Mouse (Mus musculus): ENCODE measurements around the gene Dad1. TPM values are rescaled to one million over a fixed set of nuclear protein-coding genes. Genes with fewer than 3 reads are reported as not detected.

Gene Dad1
- total and polyA plus RNA-seq, 3 experiments, result 186 to 320 TPM; not detected in 1

GRCm38 (mm10) chr14:54205904-54206303, 48.0 kb downstream of the Dad1 start:
- no peak for DNase-seq (ENCODE audit: low read depth, low spot score)
- H3K27me3 ChIP-seq (ENCODE audit: control insufficient read depth in 1 of 2, insufficient read depth in 2 of 2, low read length in 2 of 2), result no peaks in the 10 kb centered on the region
- no peaks in the 10 kb centered on the region for H3K79me2 ChIP-seq (ENCODE audit: control insufficient read depth, insufficient read depth, low read length, poor library complexity)
- H3K27ac ChIP-seq (ENCODE audit: control insufficient read depth, low read depth, low read length), result no peak overlapping the region
- H3K36me3 ChIP-seq (ENCODE audit: control insufficient read depth in 1 of 2, insufficient read depth in 2 of 2, low read length in 2 of 2), result peaks cover 0 to 14% of the 10 kb centered on the region in 2 experiments; a peak in 2 of 4 replicates
- H3K4me1 ChIP-seq (ENCODE audit: control insufficient read depth in 1 of 2, insufficient read depth in 2 of 2, low read length in 2 of 2), result peaks cover 13 to 17% of the 10 kb centered on the region in 2 experiments
- no peak overlapping the region for H3K9ac ChIP-seq (ENCODE audit: control insufficient read depth, low read depth, low read length, poor library complexity, severe bottlenecking)
- H3K9me3 ChIP-seq (replicated peaks; ENCODE audit: insufficient read depth, low read length), result no peaks in the 10 kb centered on the region
- no peak overlapping the region for H3K4me3 ChIP-seq (ENCODE audit: control insufficient read depth in 1 of 2, insufficient read depth in 1 of 2, low read depth in 2 of 2, low read length in 2 of 2)
- TF ChIP-seq CTCF (IDR thresholded peaks at IDR 0.05 in 2 of 3, conservative IDR thresholded peaks at IDR 0.05 in 1 of 3; ENCODE audit: control insufficient read depth in 1 of 3, insufficient read depth in 1 of 3, low read depth in 2 of 3, low read length in 3 of 3, poor library complexity in 1 of 3, severe bottlenecking in 1 of 3) (no peak), MYC (IDR thresholded peaks at IDR 0.05; ENCODE audit: low read depth, low read length) (no peak), ZMIZ1 (IDR thresholded peaks at IDR 0.05; ENCODE audit: low read depth, low read length) (no peak), JUND (IDR thresholded peaks at IDR 0.05; ENCODE audit: low read depth, low read length) (no peak), UBTF (IDR thresholded peaks at IDR 0.05; ENCODE audit: borderline replicate concordance, insufficient read depth, low read depth, low read length) (no peak), ZC3H11A (IDR thresholded peaks at IDR 0.05; ENCODE audit: low read depth, low read length) (no peak), SMC3 (IDR thresholded peaks at IDR 0.05; ENCODE audit: low read depth, low read length) (no peak), RCOR1 (IDR thresholded peaks at IDR 0.05; ENCODE audit: low read depth, low read length) (no peak), TCF12 (IDR thresholded peaks at IDR 0.05; ENCODE audit: low read depth, low read length) (no peak), POLR2A (IDR thresholded peaks at IDR 0.05; ENCODE audit: control insufficient read depth in 1 of 2, insufficient read depth in 1 of 2, low read depth in 1 of 2, low read length in 2 of 2, poor library complexity in 1 of 2) (no peak), MEF2A (IDR thresholded peaks at IDR 0.05; ENCODE audit: extremely low read depth, insufficient replicate concordance, low read depth, low read length, poor library complexity, severe bottlenecking) (no peak), ZKSCAN1 (IDR thresholded peaks at IDR 0.05; ENCODE audit: low read depth, low read length) (no peak)

- no peaks in the 10 kb centered on the region for H3K27me3 ChIP-seq (ENCODE audit: control insufficient read depth in 1 of 2, insufficient read depth in 2 of 2, low read length in 2 of 2)
- DNase-seq (ENCODE audit: low read depth, low spot score), result no peak
- no peaks in the 10 kb centered on the region for H3K9me3 ChIP-seq (replicated peaks; ENCODE audit: insufficient read depth, low read length)
- peak overlapping the region in 1 of 2 experiments; percentile 39; a peak in 1 of 4 replicates for H3K4me3 ChIP-seq (ENCODE audit: control insufficient read depth in 1 of 2, insufficient read depth in 1 of 2, low read depth in 2 of 2, low read length in 2 of 2)
- H3K27ac ChIP-seq (ENCODE audit: control insufficient read depth, low read depth, low read length), result peak overlapping the region; percentile 37
- peaks cover 13 to 17% of the 10 kb centered on the region in 2 experiments for H3K4me1 ChIP-seq (ENCODE audit: control insufficient read depth in 1 of 2, insufficient read depth in 2 of 2, low read length in 2 of 2)
- no peak for TF ChIP-seq TBP (IDR thresholded peaks at IDR 0.05; ENCODE audit: low read depth, low read length)
- no peaks in the 10 kb centered on the region for H3K79me2 ChIP-seq (ENCODE audit: control insufficient read depth, insufficient read depth, low read length, poor library complexity)
- peaks cover 0 to 14% of the 10 kb centered on the region in 2 experiments; a peak in 2 of 4 replicates for H3K36me3 ChIP-seq (ENCODE audit: control insufficient read depth in 1 of 2, insufficient read depth in 2 of 2, low read length in 2 of 2)
- no peak overlapping the region for H3K9ac ChIP-seq (ENCODE audit: control insufficient read depth, low read depth, low read length, poor library complexity, severe bottlenecking)
These were observed 49.1 kb downstream of the Dad1 start for GRCm38 (mm10) chr14:54204786-54205185.

GRCm38 (mm10) chr14:54204311-54204710, 49.6 kb downstream of the Dad1 start:
- peaks cover 13 to 17% of the 10 kb centered on the region in 2 experiments for H3K4me1 ChIP-seq (ENCODE audit: control insufficient read depth in 1 of 2, insufficient read depth in 2 of 2, low read length in 2 of 2)
- no peak overlapping the region for H3K9ac ChIP-seq (ENCODE audit: control insufficient read depth, low read depth, low read length, poor library complexity, severe bottlenecking)
- peak; percentile 67 for DNase-seq (ENCODE audit: low read depth, low spot score)
- H3K36me3 ChIP-seq (ENCODE audit: control insufficient read depth in 1 of 2, insufficient read depth in 2 of 2, low read length in 2 of 2), result peaks cover 0 to 14% of the 10 kb centered on the region in 2 experiments; a peak in 2 of 4 replicates
- H3K27me3 ChIP-seq (ENCODE audit: control insufficient read depth in 1 of 2, insufficient read depth in 2 of 2, low read length in 2 of 2), result no peaks in the 10 kb centered on the region
- H3K4me3 ChIP-seq (ENCODE audit: control insufficient read depth in 1 of 2, insufficient read depth in 1 of 2, low read depth in 2 of 2, low read length in 2 of 2), result peak overlapping the region in 1 of 2 experiments; percentile 39; a peak in 2 of 4 replicates
- no peaks in the 10 kb centered on the region for H3K9me3 ChIP-seq (replicated peaks; ENCODE audit: insufficient read depth, low read length)
- no peaks in the 10 kb centered on the region for H3K79me2 ChIP-seq (ENCODE audit: control insufficient read depth, insufficient read depth, low read length, poor library complexity)
- peak overlapping the region; percentile 37 for H3K27ac ChIP-seq (ENCODE audit: control insufficient read depth, low read depth, low read length)
- peak; percentile 100 for TF ChIP-seq GATA1 (IDR thresholded peaks at IDR 0.05; ENCODE audit: low read depth, low read length)
- TF ChIP-seq ZNF384 (IDR thresholded peaks at IDR 0.05; ENCODE audit: low read depth, low read length), result peak; percentile 53; the same call in 1 of the 2 replicates
- no peak for TF ChIP-seq POLR2AphosphoS2 (IDR thresholded peaks at IDR 0.05; ENCODE audit: low read length)
- TF ChIP-seq TAL1 (IDR thresholded peaks at IDR 0.05; ENCODE audit: low read length), result peak; percentile 77
- peak; percentile 14; the same call in 1 of the 2 replicates for TF ChIP-seq SMC3 (IDR thresholded peaks at IDR 0.05; ENCODE audit: low read depth, low read length)
- peak; percentile 85 for TF ChIP-seq MAFK (IDR thresholded peaks at IDR 0.05; ENCODE audit: borderline replicate concordance, low read depth, low read length)
- TF ChIP-seq ZC3H11A (IDR thresholded peaks at IDR 0.05; ENCODE audit: low read depth, low read length), result 0 out of 2 replicates have a peak, but pooled peaks have one; percentile 9
- no peak for TF ChIP-seq NRF1 (IDR thresholded peaks at IDR 0.05; ENCODE audit: insufficient read depth, low read depth, low read length, poor library complexity, severe bottlenecking)
- peak; percentile 12; the same call in 1 of the 2 replicates for TF ChIP-seq CHD2 (IDR thresholded peaks at IDR 0.05; ENCODE audit: low read length)
- peak; percentile 81 for TF ChIP-seq BHLHE40 (IDR thresholded peaks at IDR 0.05; ENCODE audit: borderline replicate concordance, low read depth, low read length)
- peak; percentile 31; the same call in 1 of the 2 replicates for TF ChIP-seq ZKSCAN1 (IDR thresholded peaks at IDR 0.05; ENCODE audit: low read depth, low read length)
- peak; percentile 98 to 99 for TF ChIP-seq EP300 (IDR thresholded peaks at IDR 0.05; ENCODE audit: low read depth in 1 of 2, low read length in 2 of 2)
- TF ChIP-seq MAX (IDR thresholded peaks at IDR 0.05; ENCODE audit: low read length), result peak; percentile 20; the same call in 1 of the 2 replicates
- 0 out of 2 replicates have a peak, but pooled peaks have one; percentile 35 for TF ChIP-seq ZMIZ1 (IDR thresholded peaks at IDR 0.05; ENCODE audit: low read depth, low read length)
- TF ChIP-seq SIN3A (IDR thresholded peaks at IDR 0.05; ENCODE audit: low read length), result peak; percentile 73; the same call in 1 of the 2 replicates
- TF ChIP-seq KAT2A (conservative IDR thresholded peaks at IDR 0.05; ENCODE audit: low read depth, low read length), result 0 out of 2 replicates have a peak, but pooled peaks have one; percentile 30
